Mouse (Mus musculus): ENCODE measurements around the gene Cebpb.

- no peak for TF ChIP-seq GATA1 (IDR thresholded peaks at IDR 0.05; ENCODE audit: borderline replicate concordance, low read length)
- peak; percentile 42; the same call in 1 of the 2 replicates for TF ChIP-seq FLI1 (IDR thresholded peaks at IDR 0.05; ENCODE audit: low read length)
These were observed 31.9 kb upstream of the Cebpb start for GRCm38 (mm10) chr2:167656629-167657478.
